Mouse (Mus musculus): Measurements from ENCODE around the gene Anks1.
"Not testable (repeated sequence)": the region's sequence is repeated elsewhere in the genome, so short reads cannot be mapped to it uniquely, and the experiment has no call there.

Gene Anks1

DNA sequence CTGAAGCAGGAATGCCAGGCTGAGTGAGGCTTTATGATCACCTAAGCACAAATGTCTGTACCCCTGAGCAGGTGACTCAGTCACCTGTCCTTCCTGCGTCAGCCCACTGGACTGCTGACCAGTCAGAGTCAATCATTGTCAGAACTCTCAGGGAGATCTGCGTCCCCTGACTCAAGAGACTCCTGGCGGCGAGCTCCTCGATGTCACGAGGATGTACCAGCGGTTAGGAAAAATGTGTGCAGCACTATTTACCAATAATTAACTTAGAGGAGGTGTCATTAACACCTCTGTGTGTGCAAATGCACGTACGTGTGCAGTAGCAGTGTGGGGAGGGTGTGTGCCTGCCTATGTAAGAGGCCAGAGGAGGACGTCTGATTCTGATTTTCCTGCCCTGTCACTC is 56.2 kb downstream of the Anks1 start:
- DNase-seq (ENCODE audit: extremely low read depth, low read depth, low spot score), result no peak

DNA sequence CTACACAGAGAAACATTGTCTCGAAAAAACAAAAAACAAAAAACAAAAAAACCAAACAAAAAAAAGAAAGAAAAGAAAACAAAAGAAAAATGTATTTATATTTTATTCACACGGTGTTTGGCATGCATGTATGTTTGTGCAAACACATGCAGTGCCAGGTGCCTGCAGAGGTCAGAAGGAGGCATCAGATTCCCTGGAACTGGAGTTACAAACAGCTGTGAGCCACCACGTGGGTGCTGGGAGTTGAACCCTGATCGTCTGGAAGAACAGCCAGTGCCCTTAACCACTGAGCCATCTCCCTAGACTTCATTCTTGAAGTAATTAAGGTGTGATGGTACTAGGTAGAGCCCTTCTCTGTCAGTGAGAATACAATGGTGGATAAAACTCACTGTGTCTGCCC is 57.0 kb downstream of the Anks1 start:
- no peak for DNase-seq (ENCODE audit: extremely low read depth, low read depth, low spot score)

- DNase-seq (ENCODE audit: extremely low read depth, low read depth, low spot score), result no peak
These were observed 57.5 kb downstream of the Anks1 start for GRCm38 (mm10) chr17:27966508-27967021.

- no peak for DNase-seq (ENCODE audit: extremely low read depth, low read depth, low spot score)
These were observed 58.4 kb downstream of the Anks1 start for GRCm38 (mm10) chr17:27967529-27967928.

DNA sequence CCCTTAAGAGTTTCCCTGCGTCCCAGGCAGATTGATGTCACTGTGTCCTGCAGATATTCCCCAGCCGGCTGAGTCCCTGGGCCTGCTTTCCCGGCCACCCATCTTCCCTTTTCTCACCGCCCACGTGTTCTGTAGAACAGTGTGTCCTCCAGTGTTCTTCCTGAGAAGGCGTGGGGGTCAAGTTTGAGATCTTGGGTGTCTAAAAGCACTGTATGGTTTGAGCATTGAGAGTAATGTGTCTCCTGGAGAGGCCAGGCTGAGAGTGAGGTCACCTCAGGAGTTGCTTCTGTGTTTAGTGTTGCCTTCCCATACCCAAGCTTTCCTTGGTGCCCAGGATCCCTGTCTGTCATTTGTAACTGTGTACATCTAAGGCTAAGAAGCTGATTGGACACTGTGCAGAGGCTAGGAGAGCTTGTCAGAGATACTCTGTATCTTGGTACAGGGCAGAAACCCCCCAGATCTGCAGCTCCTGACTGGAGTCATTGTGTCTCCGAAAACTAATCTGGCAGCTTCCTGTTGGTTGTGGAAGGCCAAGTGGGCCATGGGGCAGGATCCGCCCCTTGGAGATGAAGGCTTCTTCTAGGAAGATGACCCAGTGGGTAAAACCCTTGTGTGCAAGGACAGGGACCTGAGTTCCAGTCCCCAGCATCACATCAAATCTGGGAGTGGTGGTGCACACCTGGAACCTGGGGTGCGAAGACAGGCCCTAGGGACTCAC is 59.1 kb downstream of the Anks1 start:
- no peak for DNase-seq (ENCODE audit: extremely low read depth, low read depth, low spot score)

DNA sequence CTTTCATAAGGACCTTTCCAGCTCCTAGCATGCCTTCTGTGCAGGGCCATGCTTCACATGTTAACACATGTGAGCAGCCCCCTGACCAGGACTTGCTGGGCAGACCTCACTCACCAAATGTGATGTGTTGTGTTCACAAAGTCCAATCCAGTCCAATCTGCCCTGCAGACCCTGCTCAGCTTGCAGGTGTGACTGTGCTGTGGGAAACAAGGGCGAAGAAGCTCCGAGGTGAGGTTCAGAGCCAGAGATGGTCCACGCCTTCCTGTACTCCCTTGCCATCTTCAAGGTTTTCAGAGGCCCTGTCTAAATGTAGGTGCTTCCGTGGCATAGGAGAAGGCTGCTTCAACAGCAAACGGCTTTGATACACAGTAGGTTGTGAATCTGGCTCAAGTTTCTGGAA is 59.8 kb downstream of the Anks1 start:
- DNase-seq (ENCODE audit: extremely low read depth, low read depth, low spot score), result no peak

- no peak for DNase-seq (ENCODE audit: extremely low read depth, low read depth, low spot score)
These were observed 60.3 kb downstream of the Anks1 start for GRCm38 (mm10) chr17:27969365-27969764.

- no peak for DNase-seq (ENCODE audit: extremely low read depth, low read depth, low spot score)
These were observed 60.8 kb downstream of the Anks1 start for GRCm38 (mm10) chr17:27969896-27970295.

- DNase-seq (ENCODE audit: extremely low read depth, low read depth, low spot score), result no peak
These were observed 61.2 kb downstream of the Anks1 start for GRCm38 (mm10) chr17:27970305-27970704.

- DNase-seq (ENCODE audit: extremely low read depth, low read depth, low spot score), result no peak
These were observed 62.4 kb downstream of the Anks1 start for GRCm38 (mm10) chr17:27971496-27971895.

GRCm38 (mm10) chr17:27973337-27973736 is 64.2 kb downstream of the Anks1 start:
- DNase-seq (ENCODE audit: extremely low read depth, low read depth, low spot score), result no peak

GRCm38 (mm10) chr17:27976266-27976665 is 67.2 kb downstream of the Anks1 start:
- DNase-seq (ENCODE audit: extremely low read depth, low read depth, low spot score), result no peak

DNA sequence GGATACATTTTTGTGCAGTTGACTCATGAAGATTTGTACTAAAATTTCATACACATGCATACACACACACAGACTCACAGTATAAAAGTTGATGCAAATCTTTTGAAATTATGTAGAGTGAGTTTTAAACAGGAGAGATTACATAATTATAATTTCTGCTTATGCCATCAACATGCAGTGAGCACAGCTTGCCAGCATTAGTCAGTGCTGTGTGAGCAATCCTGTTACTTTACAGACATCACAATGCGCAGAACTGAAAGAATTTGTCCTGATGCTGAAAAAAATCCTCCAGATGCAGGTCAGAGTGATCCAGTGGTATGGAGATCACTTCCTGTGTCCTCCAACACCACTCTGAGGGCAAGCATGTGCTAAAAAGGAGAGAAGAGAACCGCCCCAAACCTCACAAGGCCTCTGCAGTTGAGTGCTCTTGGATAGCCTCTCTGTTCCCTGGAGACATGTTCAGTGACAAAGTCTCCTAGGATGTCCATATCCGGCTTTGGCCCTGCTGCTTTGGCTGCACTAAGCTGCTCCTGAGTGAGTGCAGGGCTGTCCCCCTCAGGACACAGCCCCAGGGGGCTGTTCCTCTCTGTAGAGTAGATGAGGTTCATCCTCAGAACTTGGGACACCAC is 68.0 kb downstream of the Anks1 start:
- no peak for DNase-seq (ENCODE audit: extremely low read depth, low read depth, low spot score)

DNA sequence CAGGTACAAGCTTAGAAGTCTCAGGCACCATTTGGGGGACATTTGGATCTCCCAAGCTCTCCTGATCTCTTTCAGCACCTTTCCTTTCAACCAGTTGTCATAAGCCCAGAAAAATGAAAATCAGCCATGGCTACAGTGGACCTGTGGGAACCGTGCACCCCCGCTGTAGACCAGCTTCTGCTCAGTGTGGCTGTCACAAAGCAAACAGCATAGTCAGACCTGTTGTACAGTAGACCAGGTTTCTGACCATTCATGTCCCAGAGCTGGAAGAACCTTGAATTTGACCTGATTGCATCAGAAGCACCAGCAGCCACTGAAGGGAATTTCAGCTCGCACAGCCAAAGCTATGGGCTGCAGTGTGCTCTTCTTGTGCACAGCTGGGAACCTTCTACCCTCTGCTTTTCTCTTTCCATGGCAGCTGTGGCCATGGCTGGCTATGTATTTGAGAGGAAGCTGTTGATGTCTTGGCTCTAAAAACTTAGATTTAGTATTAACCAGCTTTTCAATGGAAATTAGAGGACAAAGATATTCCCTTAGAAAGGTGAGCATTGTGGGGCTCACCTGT is 71.4 kb downstream of the Anks1 start:
- DNase-seq (ENCODE audit: extremely low read depth, low read depth, low spot score), result no peak

DNA sequence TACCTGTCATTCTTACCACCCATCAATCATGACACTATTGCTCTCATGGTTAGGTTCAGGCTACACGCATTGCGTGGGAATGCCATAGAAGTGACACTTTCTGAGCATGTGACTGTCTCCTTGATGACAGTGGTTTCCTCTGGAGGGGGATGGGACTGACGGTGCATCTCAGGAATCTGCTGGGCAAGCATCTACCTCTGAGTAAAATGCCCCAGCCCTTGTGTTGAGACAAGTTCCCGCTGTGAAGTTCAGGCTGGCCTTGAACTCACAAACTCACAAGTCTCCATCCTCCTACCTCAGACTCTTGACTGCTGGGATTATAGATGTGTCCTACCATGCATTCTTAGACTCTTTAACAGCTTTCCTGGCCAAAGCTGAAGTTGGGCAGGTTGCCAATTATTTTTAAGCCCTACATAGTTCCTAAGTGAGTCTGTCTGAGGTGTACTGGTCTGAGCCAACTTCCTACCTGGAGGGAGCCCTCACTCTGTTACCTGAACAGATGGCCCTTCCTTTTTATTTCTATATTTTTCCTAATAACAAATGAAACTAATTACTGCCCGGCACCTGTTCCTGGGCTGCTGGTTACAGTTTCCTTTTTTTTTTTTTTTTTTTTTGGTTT is 72.5 kb downstream of the Anks1 start:
- no peak for DNase-seq (ENCODE audit: extremely low read depth, low read depth, low spot score)

- DNase-seq (ENCODE audit: extremely low read depth, low read depth, low spot score), result not testable (repeated sequence)
These were observed 73.0 kb downstream of the Anks1 start for GRCm38 (mm10) chr17:27982070-27982457.

DNA sequence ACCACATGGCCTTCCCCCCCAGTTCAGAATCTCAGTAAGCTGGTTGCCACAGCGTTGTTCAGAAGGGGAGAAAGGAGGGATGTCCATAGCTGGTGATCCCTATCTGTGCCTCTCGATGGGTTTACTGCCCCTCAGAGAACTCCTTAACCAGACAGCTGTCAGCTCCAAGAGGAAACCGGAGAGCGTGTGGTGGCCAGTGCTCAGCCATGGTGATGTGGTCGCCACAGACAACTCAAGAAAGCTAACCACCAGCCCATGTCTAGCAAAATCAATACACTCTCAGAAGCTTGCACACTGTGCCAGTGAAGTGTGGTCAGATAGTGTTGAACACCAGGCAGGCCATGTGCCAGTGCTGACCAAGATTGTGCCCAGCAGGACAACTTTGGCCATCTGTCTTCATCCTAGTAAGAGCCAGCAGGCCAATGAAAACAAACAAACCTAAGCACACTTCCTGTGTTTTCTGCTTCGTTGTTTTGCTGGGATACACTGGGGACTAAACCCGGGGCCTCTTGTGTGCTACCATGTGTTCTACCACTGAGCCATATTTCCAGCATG is 73.7 kb downstream of the Anks1 start:
- DNase-seq (ENCODE audit: extremely low read depth, low read depth, low spot score), result no peak

GRCm38 (mm10) chr17:27984421-27984820 is 75.3 kb downstream of the Anks1 start:
- no peak for DNase-seq (ENCODE audit: extremely low read depth, low read depth, low spot score)

GRCm38 (mm10) chr17:27986106-27986505 is 77.0 kb downstream of the Anks1 start:
- no peak for DNase-seq (ENCODE audit: extremely low read depth, low read depth, low spot score)

DNA sequence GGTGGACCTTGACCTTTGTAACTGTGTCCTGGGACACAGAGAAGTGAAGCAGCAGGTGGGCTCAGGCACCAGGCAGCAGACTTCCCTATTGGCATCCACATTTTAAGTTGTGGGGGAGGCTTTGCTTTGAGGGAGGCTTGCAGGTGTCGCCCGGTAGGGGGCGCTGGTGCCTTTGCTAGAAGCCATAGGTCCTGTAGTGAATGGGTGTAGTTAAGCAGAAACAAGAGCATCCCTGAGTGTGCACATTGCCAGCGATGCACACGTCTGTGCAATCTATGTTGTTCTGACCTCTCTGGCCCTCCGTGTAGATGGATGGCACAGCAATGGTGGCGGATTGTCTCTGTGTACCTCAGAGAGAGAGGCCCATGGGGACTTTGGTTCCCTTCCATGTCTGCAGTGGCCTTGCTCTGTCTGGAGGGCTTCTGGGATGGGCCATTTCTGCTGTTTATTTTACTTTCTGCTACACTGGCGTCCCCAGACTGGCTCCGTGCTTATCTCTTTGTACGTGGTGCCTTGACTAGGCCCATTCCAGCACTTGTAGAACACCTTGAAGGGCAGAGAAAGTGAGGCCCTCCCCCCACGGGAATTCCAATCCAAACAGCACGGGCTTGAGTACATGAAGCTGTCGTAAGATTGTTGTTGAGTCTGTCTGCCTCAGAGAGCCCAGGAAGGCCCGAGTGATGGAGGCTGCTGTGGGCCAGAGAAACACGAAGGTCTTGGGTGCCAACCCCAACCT is 80.9 kb downstream of the Anks1 start:
- no peak for DNase-seq (ENCODE audit: extremely low read depth, low read depth, low spot score)
